15 mouse cellular contexts compared by ENCODE assay signal in genomic region chr19:42996406-42996805, GRCm38 (mm10).
"Had no signal": no experiment of that assay in that cellular context is flagged by ENCODE, and none has a peak within 500 bp of the region (broad histone marks: within the 10 kb centered on the region; RNA-seq: fewer than 3 reads in every experiment).

No protein-coding gene starts in this region.

- H3K27ac ChIP-seq: neural tube, embryonic 12.5 days; neural tube, embryonic 13.5 days; neural tube, embryonic 15.5 days; stomach, embryonic 15.5 days; stomach, postnatal 0 days had no signal

- H3K9ac ChIP-seq: neural tube, embryonic 12.5 days; neural tube, embryonic 13.5 days; neural tube, embryonic 15.5 days; stomach, embryonic 15.5 days had no signal

- H3K27me3 ChIP-seq: neural tube, embryonic 12.5 days; neural tube, embryonic 13.5 days; neural tube, embryonic 15.5 days; stomach, embryonic 15.5 days had no signal

- H3K9me3 ChIP-seq: neural tube, embryonic 12.5 days; neural tube, embryonic 13.5 days; neural tube, embryonic 15.5 days; stomach, embryonic 15.5 days had no signal

- H3K4me3 ChIP-seq: neural tube, embryonic 12.5 days; neural tube, embryonic 13.5 days; neural tube, embryonic 15.5 days; stomach, embryonic 15.5 days had no signal

- H3K4me2 ChIP-seq: neural tube, embryonic 12.5 days; neural tube, embryonic 13.5 days; neural tube, embryonic 15.5 days; stomach, embryonic 15.5 days had no signal

- H3K36me3 ChIP-seq: neural tube, embryonic 12.5 days; neural tube, embryonic 13.5 days; neural tube, embryonic 15.5 days; stomach, embryonic 15.5 days had no signal

- DNase-seq: right cerebral cortex, postnatal 14 days; right cerebral cortex, postnatal 25 days; right cerebral cortex, postnatal 4 days; spleen, adult 18-20 months; thymus, adult 18-20 months; thymus, adult 2 months; thymus, postnatal 14 days; thymus, postnatal 25 days; thymus, postnatal 36 days; thymus, postnatal 4 days had no signal

- H3K4me1 ChIP-seq: neural tube, embryonic 12.5 days; neural tube, embryonic 13.5 days; neural tube, embryonic 15.5 days; stomach, embryonic 15.5 days had no signal
